Mouse (Mus musculus) ES-E14 (cell line): ENCODE data around the gene Uck1.

ENCODE experiments used
- MAFK ChIP-seq: IDR thresholded peaks from 2 replicates; pipeline ENCODE4 v1.6.1; 2014; ENCODE audit warnings: mild to moderate bottlenecking, low read depth, low read length, inconsistent platforms; ENCODE audit not compliant: insufficient read depth
- ZNF384 ChIP-seq: IDR thresholded peaks from 2 replicates; pipeline ENCODE4 v1.6.1; 2012; ENCODE audit warnings: low read depth, low read length, inconsistent platforms

DNA sequence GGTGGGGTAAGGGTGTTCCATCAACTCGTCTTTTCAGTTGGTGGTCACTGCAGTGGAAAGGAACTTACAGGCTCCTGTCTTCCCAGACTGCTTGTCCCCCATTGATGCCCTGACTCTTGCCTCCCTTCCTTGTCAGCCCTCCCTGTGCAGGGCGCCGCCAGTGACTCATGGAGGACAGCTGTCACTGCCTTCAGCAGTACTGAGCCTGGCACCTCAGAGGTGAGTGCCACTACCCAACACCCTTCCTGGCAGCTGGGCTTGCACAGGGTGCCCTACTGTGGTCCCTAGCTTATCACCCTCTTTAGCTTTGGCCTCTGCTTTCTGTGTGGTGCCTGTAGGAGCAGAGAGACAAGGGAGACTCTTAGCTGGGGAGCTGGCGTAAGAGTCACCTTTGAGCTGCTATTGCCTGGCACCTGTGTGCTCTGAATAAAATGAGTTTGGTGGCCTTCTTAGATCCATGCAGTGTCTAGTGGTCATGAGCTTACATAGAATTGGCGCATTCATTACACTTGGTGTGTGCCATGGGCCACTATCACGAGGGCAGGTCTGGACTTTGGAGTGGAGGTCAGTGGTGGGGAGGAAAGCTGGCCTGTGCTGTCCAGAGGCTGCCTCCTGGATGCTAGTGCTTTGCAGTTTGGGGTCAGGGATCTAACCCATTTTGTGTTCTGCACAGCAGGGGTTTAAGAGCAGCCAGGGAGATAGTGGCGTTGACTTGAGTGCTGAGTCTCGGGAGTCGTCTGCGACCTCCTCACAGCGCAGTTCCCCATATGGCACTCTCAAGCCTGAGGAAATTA lies 41.2 kb downstream of the Uck1 start:
- TF ChIP-seq ZNF384 (no peak), MAFK (no peak)
